Mouse (Mus musculus): ENCODE data around the gene Itgad. TPM values are rescaled to one million over a fixed set of nuclear protein-coding genes. Genes with fewer than 3 reads are reported as not detected.

The Itgad gene
- polyA plus RNA-seq (2012; rRNA removed): 0.92 and 1.2 TPM in 2 replicates

GRCm38 (mm10) chr7:128154076-128154475, at the start of gene Itgad:
TSS of gene Itgad (plus strand) at chr7:128154376.
- 91% methylated on average over 21 of the region's 21 CpGs for WGBS
- no peak within 1 kb of the TSS for H3K27ac ChIP-seq (ENCODE audit: insufficient read depth, low read length)

GRCm38 (mm10) chr7:128105246-128105645, 48.9 kb upstream of the Itgad start:
- Histone ChIP-seq H3K4me1 (ENCODE audit: control insufficient read depth, insufficient read depth, low read length) (no peaks in the 10 kb centered on the region), H3K4me3 (replicated peaks; ENCODE audit: insufficient read depth, low read depth, low read length) (no peak overlapping the region), H3K27me3 (ENCODE audit: control insufficient read depth, insufficient read depth, low read length) (no peaks in the 10 kb centered on the region), H3K27ac (ENCODE audit: insufficient read depth, low read length) (no peak overlapping the region)
- WGBS: 32% methylated on average over 4 of the region's 4 CpGs
- DNase-seq: no peak
- TF ChIP-seq POLR2A (IDR thresholded peaks at IDR 0.05; ENCODE audit: borderline replicate concordance, insufficient read depth, low read length) (no peak), CTCF (IDR thresholded peaks at IDR 0.05; ENCODE audit: borderline replicate concordance, insufficient read depth, low read depth, low read length) (no peak)

More at GRCm38 (mm10) chr7:128154076-128154475, at the start of gene Itgad:
- Histone ChIP-seq H3K4me3 (replicated peaks; ENCODE audit: insufficient read depth, low read depth, low read length) (no peak within 1 kb of the TSS), H3K4me1 (ENCODE audit: control insufficient read depth, insufficient read depth, low read length) (no peaks in the 10 kb centered on the region), H3K27me3 (ENCODE audit: control insufficient read depth, insufficient read depth, low read length) (no peaks in the 10 kb centered on the region)
- TF ChIP-seq POLR2A (IDR thresholded peaks at IDR 0.05; ENCODE audit: borderline replicate concordance, insufficient read depth, low read length) (no peak), CTCF (IDR thresholded peaks at IDR 0.05; ENCODE audit: borderline replicate concordance, insufficient read depth, low read depth, low read length) (no peak)
- DNase-seq: no peak

- no peak for TF ChIP-seq CTCF (IDR thresholded peaks at IDR 0.05; ENCODE audit: borderline replicate concordance, insufficient read depth, low read depth, low read length)
- no peak for TF ChIP-seq POLR2A (IDR thresholded peaks at IDR 0.05; ENCODE audit: borderline replicate concordance, insufficient read depth, low read length)
- no peak overlapping the region for H3K4me3 ChIP-seq (replicated peaks; ENCODE audit: insufficient read depth, low read depth, low read length)
- no peak for DNase-seq
- no peaks in the 10 kb centered on the region for H3K27me3 ChIP-seq (ENCODE audit: control insufficient read depth, insufficient read depth, low read length)
- no peak overlapping the region for H3K27ac ChIP-seq (ENCODE audit: insufficient read depth, low read length)
- H3K4me1 ChIP-seq (ENCODE audit: control insufficient read depth, insufficient read depth, low read length): no peaks in the 10 kb centered on the region
- 89% methylated on average over 7 of the region's 7 CpGs for WGBS
Measured at GRCm38 (mm10) chr7:128107462-128107861, 46.7 kb upstream of the Itgad start.

- WGBS: 65% methylated on average over 2 of the region's 2 CpGs
- TF ChIP-seq POLR2A (IDR thresholded peaks at IDR 0.05; ENCODE audit: borderline replicate concordance, insufficient read depth, low read length): no peak
- no peak for TF ChIP-seq CTCF (IDR thresholded peaks at IDR 0.05; ENCODE audit: borderline replicate concordance, insufficient read depth, low read depth, low read length)
- Histone ChIP-seq H3K27ac (ENCODE audit: insufficient read depth, low read length) (no peak overlapping the region), H3K4me3 (replicated peaks; ENCODE audit: insufficient read depth, low read depth, low read length) (no peak overlapping the region), H3K27me3 (ENCODE audit: control insufficient read depth, insufficient read depth, low read length) (no peaks in the 10 kb centered on the region), H3K4me1 (ENCODE audit: control insufficient read depth, insufficient read depth, low read length) (no peaks in the 10 kb centered on the region)
- no peak for DNase-seq
Measured at GRCm38 (mm10) chr7:128110314-128110713, 43.9 kb upstream of the Itgad start.

GRCm38 (mm10) chr7:128112131-128112530, 42.0 kb upstream of the Itgad start:
- TF ChIP-seq POLR2A (IDR thresholded peaks at IDR 0.05; ENCODE audit: borderline replicate concordance, insufficient read depth, low read length): no peak
- TF ChIP-seq CTCF (IDR thresholded peaks at IDR 0.05; ENCODE audit: borderline replicate concordance, insufficient read depth, low read depth, low read length): no peak
- no peak overlapping the region for H3K4me3 ChIP-seq (replicated peaks; ENCODE audit: insufficient read depth, low read depth, low read length)
- 87% methylated on average over 11 of the region's 11 CpGs for WGBS
- DNase-seq: no peak
- H3K27me3 ChIP-seq (ENCODE audit: control insufficient read depth, insufficient read depth, low read length): no peaks in the 10 kb centered on the region
- H3K4me1 ChIP-seq (ENCODE audit: control insufficient read depth, insufficient read depth, low read length): no peaks in the 10 kb centered on the region
- no peak overlapping the region for H3K27ac ChIP-seq (ENCODE audit: insufficient read depth, low read length)

GRCm38 (mm10) chr7:128114371-128115105, 39.6 kb upstream of the Itgad start:
- TF ChIP-seq CTCF (IDR thresholded peaks at IDR 0.05; ENCODE audit: borderline replicate concordance, insufficient read depth, low read depth, low read length): no peak
- no peak for TF ChIP-seq POLR2A (IDR thresholded peaks at IDR 0.05; ENCODE audit: borderline replicate concordance, insufficient read depth, low read length)
- WGBS: 93% methylated on average over 11 of the region's 11 CpGs
- Histone ChIP-seq H3K4me1 (ENCODE audit: control insufficient read depth, insufficient read depth, low read length) (no peaks in the 10 kb centered on the region), H3K4me3 (replicated peaks; ENCODE audit: insufficient read depth, low read depth, low read length) (no peak overlapping the region), H3K27me3 (ENCODE audit: control insufficient read depth, insufficient read depth, low read length) (no peaks in the 10 kb centered on the region), H3K27ac (ENCODE audit: insufficient read depth, low read length) (no peak overlapping the region)
- DNase-seq: no peak

- Histone ChIP-seq H3K27me3 (ENCODE audit: control insufficient read depth, insufficient read depth, low read length) (no peaks in the 10 kb centered on the region), H3K4me1 (ENCODE audit: control insufficient read depth, insufficient read depth, low read length) (no peaks in the 10 kb centered on the region), H3K4me3 (replicated peaks; ENCODE audit: insufficient read depth, low read depth, low read length) (no peak overlapping the region), H3K27ac (ENCODE audit: insufficient read depth, low read length) (no peak overlapping the region)
- 74% methylated on average over 5 of the region's 5 CpGs for WGBS
- no peak for DNase-seq
- TF ChIP-seq POLR2A (IDR thresholded peaks at IDR 0.05; ENCODE audit: borderline replicate concordance, insufficient read depth, low read length) (no peak), CTCF (IDR thresholded peaks at IDR 0.05; ENCODE audit: borderline replicate concordance, insufficient read depth, low read depth, low read length) (no peak)
Measured at GRCm38 (mm10) chr7:128115211-128115958, 38.8 kb upstream of the Itgad start.

GRCm38 (mm10) chr7:128116396-128116795, 37.8 kb upstream of the Itgad start:
- Histone ChIP-seq H3K4me3 (replicated peaks; ENCODE audit: insufficient read depth, low read depth, low read length) (no peak overlapping the region), H3K4me1 (ENCODE audit: control insufficient read depth, insufficient read depth, low read length) (no peaks in the 10 kb centered on the region), H3K27me3 (ENCODE audit: control insufficient read depth, insufficient read depth, low read length) (no peaks in the 10 kb centered on the region), H3K27ac (ENCODE audit: insufficient read depth, low read length) (no peak overlapping the region)
- 95% methylated on average over 5 of the region's 5 CpGs for WGBS
- DNase-seq: no peak
- TF ChIP-seq CTCF (IDR thresholded peaks at IDR 0.05; ENCODE audit: borderline replicate concordance, insufficient read depth, low read depth, low read length) (no peak), POLR2A (IDR thresholded peaks at IDR 0.05; ENCODE audit: borderline replicate concordance, insufficient read depth, low read length) (no peak)
